Mouse (Mus musculus): ENCODE results near the gene Bach2.

Gene Bach2

DNA sequence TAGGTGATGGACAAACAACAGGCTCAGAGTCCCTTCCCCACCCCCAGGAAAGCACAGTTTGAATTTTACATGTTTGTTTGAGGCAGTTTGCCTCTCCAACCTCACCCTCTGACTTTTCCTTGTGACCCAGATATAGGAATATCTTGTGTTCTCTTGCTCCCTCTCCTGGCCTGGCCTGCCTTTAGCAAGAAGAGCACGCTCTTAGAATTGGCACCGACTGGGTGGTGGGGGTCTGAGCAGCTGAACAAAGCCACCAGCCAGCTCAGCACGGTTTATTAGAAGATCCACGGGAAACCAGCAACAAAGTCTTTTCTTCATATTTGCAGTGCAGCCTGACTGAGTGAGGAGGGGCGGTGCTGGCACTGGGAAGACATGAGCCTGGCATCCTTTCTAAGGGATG, 299.5 kb downstream of the Bach2 start:
- DNase-seq, result peak; percentile 68 to 78

DNA sequence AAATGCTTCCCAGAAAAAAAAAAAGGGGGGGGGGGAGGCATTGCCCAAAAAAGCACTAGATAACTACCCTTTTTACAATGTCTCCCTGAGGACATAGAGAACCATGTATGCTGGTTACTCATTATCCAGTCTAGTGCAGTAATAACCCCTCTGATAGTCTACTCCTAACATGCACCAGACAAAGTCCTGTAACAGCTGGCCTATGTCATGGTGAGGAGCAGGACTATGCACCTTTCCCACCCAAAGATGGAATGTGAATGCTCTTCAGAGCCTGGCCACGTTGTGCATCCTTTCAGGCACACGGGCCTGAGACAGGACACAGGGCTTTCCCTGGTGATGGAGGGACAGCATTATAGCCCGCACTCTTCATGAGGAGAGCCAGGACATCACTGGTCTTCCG, 299.9 kb downstream of the Bach2 start:
- DNase-seq, result peak in 1 of 2 experiments; percentile 13

DNA sequence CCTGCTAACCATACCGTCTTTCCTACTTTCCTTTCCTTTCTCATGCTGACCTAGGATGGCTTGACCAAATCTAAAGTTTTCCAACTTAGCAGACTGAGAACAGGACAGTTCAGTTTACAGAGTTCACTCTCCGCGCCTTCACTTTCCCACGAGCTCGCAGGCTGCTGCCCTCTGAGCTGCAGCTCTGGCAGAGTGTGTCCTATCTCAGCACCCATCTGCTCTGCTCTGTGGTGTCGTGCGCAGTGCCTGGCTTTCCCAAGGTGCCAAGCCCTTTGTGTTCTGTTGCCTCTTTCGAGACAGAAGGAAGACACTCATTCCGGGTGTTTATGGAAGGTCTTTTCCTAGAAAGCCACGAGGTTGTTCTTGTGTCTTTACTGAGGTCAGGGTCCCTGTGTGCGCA, 300.4 kb downstream of the Bach2 start:
- peak; percentile 49 to 52 for DNase-seq

DNA sequence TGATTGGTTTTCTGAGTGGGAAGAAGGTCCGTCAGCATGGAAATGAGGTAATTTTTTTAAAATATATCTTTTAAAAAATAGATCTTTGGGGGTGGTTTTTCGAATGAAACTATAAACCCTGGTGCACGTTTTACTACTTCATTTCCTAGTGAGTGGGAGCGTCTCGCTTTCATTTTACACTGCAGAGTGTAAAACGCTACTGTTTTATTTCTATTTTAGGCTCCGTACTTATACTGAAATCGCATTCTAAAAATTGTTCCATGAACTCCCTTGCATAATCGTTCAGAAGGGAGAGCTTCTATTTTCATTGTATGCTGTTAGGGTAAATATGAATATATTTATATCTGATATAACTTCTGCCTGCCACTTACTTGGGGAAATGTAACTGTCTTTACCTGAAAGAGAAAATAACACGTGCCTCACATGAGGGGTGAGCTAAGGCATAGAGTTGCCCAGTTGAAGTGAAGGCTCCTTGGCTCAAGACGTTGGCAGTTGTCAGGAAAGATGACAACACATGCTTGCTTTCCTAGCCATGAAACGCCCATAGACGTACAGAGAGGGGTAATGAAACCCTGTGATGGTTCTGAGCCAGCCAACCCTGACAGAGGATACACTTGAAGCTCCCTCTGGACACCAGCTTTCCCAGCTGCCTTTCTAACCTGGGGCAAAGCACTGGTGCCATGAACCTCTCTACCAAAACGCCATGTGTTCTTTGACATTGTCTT, 306.4 kb downstream of the Bach2 start:
- DNase-seq, result no peak

DNA sequence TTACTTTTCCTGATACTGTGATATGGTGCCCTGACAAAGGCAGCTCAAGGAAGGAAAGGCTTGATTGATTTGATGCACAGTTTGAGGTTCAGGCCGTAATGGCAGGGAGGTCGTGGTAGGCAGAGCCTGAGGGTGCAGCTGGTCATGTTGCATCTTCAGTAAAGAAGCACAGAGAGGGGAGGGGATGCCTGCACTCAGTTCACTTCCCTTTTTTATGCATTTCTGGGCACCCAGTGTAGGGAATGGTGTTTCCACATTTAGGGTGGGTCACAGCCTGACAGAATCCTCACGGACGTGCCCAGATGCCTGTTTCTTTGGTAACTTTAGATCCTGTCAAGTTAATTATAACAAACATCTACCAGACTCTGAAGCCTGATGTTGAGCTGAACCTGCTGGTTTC, 306.9 kb downstream of the Bach2 start:
- DNase-seq, result no peak

DNA sequence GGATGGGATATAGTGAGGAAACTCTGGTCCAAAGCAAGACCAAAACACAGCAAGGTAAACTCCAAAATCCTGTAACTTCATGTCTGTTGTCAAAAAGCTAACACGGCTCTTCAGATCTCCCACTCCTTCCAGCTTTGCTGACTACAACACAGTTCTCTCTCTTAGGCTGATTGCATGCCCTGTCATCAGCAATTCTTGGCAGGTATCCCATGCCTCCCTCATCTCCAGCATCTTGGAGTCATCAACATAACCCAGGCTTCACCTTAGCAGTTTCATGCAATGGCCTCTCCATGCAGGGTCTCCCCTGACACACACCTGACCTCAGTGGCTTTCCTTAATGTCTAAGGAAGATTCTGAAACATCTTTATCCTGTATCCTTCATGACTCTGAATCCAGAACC, 310.5 kb downstream of the Bach2 start:
- no peak for DNase-seq

DNA sequence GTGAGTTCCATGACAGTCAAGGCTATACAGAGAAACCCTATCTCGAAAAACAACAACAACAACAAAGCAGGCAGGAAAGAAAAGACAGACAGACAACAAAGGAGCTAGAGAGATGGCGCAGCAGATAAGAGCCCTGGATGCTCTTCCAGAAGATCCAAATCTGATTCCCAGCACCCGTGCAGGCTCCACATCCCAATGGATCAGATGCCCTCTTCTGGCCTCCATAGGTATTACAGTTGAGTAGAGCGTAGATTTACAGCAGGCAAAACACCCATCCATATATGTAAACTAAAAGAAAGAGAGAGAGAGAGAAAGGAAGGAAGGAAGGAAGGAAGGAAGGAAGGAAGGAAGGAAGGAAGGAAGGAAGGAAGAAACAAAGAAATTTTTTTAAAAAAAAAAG, 312.7 kb downstream of the Bach2 start:
- no peak for DNase-seq

DNA sequence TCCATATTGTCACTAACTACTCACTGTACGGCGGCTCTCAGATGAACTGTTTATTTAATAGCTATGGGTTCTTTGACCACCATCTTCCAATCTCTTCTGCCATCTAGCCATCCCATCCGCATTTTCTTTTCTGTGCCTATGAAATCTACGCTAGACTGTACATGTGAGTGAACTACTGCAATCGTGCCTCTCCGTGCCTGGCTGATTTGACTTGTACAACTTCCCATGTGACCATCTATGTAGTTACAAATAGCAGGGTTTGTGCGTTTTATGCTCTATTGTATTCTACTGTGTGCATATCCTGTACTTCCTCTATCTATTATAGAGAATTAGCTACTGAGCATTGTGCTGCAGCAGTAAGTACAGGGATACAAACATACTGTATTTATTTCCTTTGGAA, 316.9 kb downstream of the Bach2 start:
- DNase-seq, result no peak

DNA sequence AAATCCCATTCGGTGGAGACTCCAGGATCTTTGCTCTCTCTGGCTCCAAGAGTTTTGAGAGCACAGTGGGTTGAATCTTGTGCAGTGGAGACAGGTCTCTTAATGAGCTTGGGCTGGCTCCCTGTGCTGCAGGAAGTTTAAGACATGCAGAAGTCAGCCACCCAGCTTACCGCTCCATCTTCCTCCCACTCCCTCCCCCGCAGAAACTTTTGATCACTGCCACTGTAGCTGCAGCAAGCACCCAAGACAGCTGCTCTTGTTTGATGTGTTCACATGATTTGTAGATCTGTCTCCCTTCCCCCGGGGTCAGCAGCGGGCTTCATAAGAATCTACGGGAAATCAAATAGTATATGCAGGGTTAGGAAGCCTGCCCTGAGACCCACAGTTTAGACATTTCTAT, 321.6 kb downstream of the Bach2 start:
- DNase-seq, result no peak

DNA sequence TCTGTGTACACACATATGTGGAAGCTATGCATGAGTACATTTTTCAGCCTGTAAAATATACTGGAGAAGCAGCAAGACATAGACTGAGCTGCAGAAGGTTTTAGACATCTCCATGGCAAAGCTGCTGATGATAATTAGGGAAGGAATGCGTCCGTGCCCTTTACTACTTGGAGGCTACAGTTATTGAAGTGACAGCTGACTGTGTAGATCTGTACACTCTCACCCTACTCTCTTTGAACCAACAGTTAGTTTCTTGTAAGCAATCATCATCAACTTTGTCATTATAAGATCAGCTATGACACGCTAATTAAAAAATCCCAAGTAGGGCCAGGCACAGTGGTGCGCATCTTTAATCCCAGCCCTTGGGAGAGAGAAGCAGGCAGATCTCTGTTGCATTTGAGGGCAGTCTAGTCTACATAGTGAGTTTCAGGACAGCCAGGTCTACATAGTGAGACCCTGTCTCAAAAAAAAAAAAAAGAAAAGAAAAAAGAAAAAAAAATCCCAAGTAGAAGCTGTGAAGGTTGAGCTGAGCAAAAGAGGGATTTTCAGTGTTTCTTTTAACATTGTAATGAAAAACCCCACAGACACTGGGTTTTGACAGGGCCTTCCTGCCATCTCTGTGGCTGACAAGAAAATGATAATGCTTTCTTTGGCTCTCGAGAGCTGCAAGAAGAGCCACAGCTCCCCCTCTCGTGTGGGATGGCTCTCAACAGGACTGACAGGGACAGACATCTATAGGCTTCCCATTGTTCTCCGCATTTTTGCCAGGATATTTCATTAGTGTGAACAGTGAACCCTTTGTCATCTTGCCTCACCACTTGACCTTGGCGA, 322.3 kb downstream of the Bach2 start:
- no peak for DNase-seq

DNA sequence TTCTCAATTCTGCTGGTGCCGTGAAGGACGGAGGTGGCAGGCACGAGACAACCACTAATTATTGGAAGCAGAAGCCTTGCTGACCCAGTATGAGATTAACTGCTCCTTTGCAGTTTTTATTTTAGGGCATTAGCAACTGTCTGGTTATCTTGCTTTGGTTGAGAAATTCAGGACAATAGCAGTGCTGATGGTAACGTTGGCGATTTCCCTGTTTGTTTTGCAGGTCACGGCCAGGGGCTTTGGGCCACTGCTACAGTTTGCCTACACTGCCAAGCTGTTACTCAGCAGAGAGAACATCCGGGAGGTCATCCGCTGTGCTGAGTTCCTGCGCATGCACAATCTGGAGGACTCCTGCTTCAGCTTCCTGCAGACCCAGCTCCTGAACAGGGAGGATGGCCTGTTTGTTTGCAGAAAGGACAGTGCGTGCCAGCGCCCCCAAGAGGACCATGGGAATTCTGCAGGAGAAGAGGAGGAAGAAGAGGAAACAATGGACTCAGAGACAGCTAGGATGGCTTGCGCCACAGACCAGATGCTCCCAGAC, 323.0 kb downstream of the Bach2 start:
- peak; percentile 67 to 72 for DNase-seq

DNA sequence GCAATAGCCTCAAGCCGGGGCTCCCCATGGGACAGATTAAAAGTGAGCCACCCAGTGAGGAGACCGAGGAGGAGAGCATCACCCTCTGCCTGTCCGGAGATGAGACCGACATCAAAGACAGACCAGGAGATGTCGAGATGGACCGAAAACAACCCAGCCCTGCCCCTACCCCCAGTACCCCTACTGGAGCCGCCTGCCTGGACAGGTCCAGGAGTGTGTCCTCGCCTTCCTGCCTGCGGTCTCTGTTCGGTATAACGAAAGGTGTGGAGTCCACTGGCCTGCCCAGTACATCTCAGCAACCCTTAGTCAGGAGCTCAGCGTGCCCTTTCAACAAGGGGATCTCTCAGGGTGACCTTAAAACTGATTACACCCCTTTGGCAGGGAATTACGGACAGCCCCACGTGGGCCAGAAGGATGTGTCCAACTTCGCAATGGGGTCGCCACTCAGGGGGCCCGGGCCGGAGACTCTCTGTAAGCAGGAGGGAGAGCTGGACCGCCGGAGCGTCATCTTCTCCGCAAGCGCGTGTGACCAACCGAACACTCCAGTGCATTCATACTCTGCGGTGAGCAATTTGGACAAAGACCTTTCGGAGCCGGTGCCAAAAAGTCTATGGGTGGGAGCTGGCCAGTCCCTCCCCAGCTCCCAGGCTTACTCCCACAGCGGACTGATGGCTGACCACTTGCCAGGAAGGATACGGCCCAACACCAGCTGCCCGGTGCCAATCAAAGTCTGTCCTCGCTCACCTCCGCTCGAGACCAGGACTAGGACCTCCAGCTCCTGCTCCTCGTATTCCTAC, 323.9 kb downstream of the Bach2 start:
- peak in 1 of 2 experiments; percentile 21 for DNase-seq

DNA sequence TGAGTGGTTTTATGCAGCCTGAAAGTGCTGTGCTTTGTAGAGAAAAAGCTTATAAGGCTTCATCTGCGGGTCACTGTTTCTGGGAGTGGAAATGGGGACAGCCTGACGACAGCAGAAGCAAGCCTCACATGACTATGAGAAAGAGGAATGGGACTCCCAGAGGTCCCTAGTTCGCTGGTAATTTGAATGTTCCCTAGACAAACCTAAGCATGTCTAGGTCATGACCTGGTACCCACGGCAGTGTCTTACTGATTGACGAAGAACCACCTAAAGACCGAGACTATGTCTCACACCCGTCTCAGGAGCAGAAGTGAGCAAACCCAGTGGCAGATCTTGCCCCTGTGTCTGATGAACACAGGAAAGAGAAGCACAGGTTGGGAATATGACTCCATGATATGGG, 325.8 kb downstream of the Bach2 start:
- no peak for DNase-seq

DNA sequence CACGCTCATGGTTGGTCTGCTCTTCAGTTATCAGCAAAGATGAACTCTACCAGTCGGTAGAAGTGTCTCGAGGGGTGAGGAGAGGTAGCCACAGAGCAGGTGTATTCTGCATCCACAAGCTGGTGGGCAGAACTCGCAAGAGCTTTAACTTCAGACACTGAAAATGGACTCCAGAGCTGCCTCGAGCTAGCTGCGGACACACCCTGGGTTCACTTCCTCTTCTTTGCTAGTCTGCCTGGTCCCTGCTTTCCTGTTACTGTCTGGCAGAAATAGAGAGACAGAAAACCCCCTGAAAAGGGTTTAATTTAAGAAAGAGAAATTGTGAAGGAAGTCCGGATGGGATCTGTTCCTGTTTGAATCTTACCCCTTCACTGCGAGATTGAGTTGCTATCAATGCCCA, 326.3 kb downstream of the Bach2 start:
- DNase-seq, result no peak

DNA sequence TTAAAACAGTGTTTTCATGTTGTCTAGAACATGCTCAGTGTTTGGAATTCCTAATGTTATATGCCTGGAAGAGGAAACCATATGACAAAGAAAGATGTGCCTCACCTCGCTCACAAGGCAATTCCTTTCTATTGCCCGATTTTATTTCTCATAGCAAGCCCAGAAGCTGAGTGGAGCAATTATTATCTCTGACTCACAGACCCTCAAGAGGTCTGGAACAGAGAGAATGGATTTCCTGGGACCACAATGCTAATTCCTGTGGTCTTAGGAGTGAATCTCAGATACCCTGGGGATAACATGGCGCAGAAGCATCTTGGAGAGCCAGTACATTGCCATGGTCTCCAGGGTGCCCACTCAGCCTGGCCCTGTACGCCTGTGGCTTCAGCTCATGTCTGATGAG, 330.4 kb downstream of the Bach2 start:
- DNase-seq, result no peak

DNA sequence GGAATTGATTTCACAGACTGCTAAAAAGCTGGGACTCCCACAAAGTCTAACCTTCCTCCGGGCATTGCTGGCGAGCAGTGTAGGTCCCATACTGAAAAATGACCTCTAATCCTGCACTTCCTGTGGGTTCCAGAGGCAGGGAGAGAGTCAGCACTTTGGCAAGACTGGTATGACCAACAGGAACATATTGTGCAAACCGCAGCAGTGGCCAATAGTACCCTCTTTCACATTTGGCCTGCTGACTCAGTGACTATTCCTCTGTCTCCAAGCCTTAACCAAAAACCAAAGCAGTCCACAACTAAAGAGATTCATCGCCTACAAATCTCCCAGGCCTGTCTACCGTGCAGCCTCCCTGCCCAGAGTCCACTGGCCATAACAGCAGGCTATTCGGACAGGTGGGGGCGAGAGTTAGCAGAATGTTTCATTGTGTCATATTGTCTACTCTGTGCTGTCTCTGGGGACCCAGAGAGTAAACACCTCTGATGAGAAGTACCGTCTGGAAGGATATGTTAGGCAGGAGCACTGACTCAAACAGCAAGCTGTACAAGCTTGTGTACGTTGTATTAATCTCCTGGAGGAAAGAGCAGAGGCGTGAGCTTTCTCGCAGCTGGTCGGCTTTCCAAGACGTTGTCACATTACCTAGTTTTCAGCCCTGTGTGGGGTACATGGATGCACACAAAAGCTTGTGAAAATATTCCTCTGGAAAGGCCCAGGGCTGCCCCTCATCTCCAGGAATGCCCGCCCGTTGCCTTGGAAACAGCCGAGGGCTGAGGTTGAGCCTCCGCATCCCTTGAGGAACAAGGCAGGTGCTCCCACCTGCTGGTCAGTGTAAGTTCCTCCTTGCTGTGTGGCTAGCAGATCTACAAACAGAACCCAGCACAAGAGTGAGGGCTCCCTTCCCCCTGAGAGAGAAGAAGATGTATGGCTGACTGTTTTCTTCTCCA, 331.7 kb downstream of the Bach2 start:
- peak; percentile 32 to 34 for DNase-seq

DNA sequence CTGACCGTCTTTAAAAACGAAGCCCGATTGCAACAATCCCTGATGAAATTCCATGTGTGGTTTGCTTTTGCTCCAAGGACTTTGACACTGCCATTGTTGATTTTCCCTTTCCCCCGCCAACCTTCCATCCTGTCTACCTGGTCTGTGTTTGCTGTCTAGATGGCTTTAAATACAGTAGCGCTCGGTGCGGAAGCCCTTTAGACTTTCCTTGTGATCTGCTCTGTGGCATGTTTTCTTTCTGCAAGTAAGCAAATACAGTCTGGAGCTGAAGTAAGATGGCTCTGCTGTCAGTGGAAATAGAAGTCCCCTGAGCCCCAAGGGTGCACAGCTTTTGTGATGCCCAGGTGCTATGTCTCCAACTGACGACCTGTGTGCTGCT, 332.3 kb downstream of the Bach2 start:
- DNase-seq, result no peak

DNA sequence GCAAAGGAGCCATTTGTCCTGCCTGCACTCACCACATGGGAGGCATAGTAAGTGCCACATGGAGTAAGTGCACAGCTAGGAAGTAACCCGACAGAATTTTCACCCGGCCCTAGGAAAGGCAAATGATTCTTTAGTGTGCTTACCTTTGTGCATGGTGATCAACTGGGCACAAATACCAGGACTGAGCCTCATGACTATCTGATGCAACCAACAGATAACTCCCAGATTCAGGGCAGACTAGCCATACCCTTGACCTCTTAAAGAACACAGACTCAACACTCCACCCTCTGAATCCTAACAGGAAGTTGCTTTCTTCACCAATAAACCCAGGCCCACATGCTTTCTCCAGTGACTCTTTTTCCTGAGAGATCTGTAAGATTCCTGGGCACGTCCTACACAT, 332.8 kb downstream of the Bach2 start:
- DNase-seq, result no peak

DNA sequence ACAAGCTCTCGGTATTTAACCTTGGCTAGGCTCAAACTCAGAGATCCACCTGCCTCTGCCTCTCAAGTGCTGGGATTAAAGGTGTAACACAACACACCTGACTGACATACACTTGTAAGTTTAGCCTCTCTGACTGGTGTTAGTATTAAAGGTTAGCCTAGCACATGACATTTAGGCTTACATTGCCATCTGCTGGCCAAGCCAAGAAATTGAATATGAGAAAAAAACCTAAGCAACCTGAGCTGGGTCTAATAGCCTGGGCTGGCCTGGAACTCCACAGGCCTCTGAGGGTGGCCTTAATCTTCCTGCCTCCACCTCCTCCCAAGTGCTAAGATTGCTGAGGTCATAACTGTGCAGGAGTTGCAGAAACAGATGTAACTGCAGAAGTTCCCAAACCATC, 333.5 kb downstream of the Bach2 start:
- DNase-seq, result peak; percentile 29 to 61

DNA sequence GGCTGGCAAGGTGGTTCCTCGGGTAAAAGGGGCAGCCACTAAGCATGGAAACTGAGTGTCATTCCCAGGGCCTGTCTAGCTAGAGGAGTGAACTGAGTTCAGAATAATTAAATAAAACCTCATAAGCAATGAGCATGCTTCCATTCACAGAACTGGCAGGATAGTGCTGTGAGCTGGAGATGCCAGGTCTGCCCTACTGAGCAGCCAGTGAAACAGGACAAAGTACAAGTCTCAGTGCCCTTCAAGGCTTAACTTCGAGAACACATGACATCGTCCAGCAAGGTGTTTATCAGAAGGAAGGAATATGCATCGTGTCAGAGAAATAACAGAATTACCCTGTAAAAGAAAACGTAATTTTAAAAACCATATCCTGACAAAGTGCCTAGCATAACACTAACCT, 335.0 kb downstream of the Bach2 start:
- no peak for DNase-seq

DNA sequence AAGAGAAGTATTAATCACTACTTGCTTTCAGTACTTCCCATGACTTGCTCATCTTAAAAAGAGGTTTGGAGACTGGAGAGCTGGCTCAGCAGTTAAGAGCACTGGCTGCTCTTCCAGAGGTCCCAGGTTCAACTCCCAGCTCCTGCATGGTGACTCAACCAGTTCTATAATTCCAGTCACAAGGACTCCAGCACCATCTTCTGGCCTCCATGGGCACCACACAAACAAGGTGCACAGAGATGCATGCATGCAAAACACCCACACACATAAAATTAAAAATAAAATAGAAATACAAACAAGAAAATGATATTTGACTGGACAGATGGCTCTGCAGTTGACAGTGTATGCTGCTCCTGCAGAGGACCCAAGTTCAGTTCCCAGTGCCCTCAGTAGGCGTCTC, 336.0 kb downstream of the Bach2 start:
- DNase-seq, result no peak

DNA sequence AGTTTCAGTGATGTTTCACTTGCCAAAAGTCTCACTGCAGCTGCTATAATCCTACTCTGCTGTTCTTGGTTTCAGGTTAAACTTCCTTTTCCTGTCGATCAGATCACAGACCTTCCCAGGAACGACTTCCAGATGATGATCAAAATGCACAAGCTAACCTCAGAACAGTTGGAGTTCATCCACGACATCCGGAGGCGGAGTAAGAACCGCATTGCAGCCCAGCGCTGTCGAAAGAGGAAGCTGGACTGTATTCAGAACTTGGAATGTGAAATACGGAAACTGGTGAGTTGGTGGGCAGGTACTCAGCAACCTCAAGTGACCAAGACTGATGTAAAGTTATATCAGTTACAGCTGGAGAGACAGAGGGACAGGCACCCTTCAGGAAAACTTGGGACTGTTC, 336.6 kb downstream of the Bach2 start:
- DNase-seq, result no peak

Data from cerebellum, postnatal 36 days (tissue).